Mouse (Mus musculus) myocyte (in vitro differentiated cells): ENCODE measurements around the gene Wwc1.

Experiments used
- CEBPB ChIP-seq: IDR thresholded peaks from 2 replicates; pipeline ENCODE4 v1.6.1; 2011; ENCODE audit warnings: mild to moderate bottlenecking, moderate library complexity; ENCODE audit not compliant: poor library complexity, insufficient read depth, severe bottlenecking
- MAX ChIP-seq: IDR thresholded peaks from one replicate; pipeline ENCODE4 v1.6.1; 2011; ENCODE audit warnings: low read depth, mild to moderate bottlenecking, control low read depth
- MYOG ChIP-seq, 3 experiments: IDR thresholded peaks; one replicate each; pipeline ENCODE4 v1.6.1; 2011; ENCODE audit warnings: control low read depth in 2 of 3, low read depth in 2 of 3, mild to moderate bottlenecking in 2 of 3; ENCODE audit not compliant: insufficient read length in 2 of 3, control insufficient read depth in 1 of 3, insufficient read depth in 1 of 3
- POLR2A ChIP-seq: IDR thresholded peaks from one replicate; pipeline ENCODE4 v1.6.1; 2011; ENCODE audit warnings: low read depth, mild to moderate bottlenecking, control low read depth, moderate library complexity; ENCODE audit not compliant: insufficient read length
- TCF3 ChIP-seq: IDR thresholded peaks from one replicate; pipeline ENCODE4 v1.6.1; 2011; ENCODE audit warnings: low read depth, control low read depth; ENCODE audit not compliant: insufficient read length

GRCm38 (mm10) chr11:35913418-35914044, 66.8 kb downstream of the Wwc1 start:
- TF ChIP-seq POLR2A: no peak
- TF ChIP-seq CEBPB: no peak
- no peak for TF ChIP-seq MAX
- no peak for TF ChIP-seq MYOG (IDR thresholded peaks at IDR 0.05; ENCODE audit: control insufficient read depth in 1 of 3, insufficient read depth in 1 of 3, insufficient read length in 2 of 3, low read depth in 2 of 3)
- no peak for TF ChIP-seq TCF3
